Mouse (Mus musculus): ENCODE data around the gene Sh3bp1. TPM values are rescaled to one million over a fixed set of nuclear protein-coding genes. Genes with fewer than 3 reads are reported as not detected.

Gene Sh3bp1
- polyA plus RNA-seq, 1 experiment from 2014 or later: 17.3 TPM

DNA sequence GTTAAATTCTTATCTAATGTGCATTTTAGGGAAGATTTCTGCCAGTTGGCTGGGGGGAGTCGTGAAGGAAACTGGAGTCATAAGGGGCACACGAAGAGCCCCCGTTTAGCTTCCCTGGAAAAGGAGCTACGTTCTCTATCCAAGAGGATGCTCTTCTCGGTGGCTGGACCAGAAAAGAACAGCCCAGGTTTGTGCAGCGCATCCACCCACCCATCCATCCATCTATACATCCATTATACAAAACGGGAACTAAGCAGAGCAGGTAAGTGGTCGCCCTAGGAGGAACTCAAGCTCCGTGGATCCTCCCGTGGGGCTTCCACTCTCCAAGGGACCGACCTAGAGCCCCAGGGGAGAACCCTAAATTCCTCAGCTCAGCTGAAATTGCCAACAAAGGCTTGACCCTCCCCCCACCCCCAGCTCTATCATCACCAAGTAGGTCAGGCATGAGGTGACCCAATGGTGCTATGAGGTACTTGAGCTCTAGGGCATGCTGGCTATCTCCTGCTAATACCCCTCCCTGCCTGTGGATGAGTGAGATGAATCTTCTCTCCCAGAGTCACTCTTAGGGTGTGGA lies 48.7 kb downstream of the Sh3bp1 start:
- ATAC-seq (replicated peaks; ENCODE audit: low FRiP score): 0 out of 2 replicates have a peak, but pooled peaks have one; percentile 18

DNA sequence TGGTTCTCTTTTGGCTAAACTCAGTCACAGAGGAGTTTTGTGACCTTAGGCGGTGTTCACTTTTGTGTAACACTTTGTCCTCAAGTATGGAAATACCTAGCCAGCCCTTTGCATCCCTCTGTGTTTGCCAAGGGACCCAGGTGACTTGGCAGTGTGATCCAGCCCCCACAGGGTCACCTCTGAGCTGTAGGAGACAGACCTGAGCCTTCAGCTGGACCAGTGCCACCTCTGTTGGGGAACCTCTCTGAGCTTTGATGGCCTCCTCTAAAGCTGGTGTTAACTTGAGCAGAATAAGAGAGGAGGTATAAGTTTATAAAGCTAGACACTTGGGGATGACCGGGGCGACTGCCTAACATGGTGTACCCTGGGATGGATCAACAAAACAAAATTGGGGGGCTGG lies 49.3 kb downstream of the Sh3bp1 start:
- Histone ChIP-seq H3K4me2 (ENCODE audit: low read depth, low read length, severe bottlenecking) (peak overlapping the region; percentile 78), H3K4me3 (ENCODE audit: low read depth, low read length) (no peak overlapping the region), H3K36me3 (ENCODE audit: control insufficient read depth, insufficient read depth, low read length) (no peaks in the 10 kb centered on the region), H3K27ac (ENCODE audit: low read depth, low read length) (no peak overlapping the region), H3K4me1 (replicated peaks; ENCODE audit: control insufficient read depth, insufficient read depth, low read length) (peaks cover 6% of the 10 kb centered on the region; the same call in 1 of the 2 replicates), H3K9ac (ENCODE audit: low read length) (no peak overlapping the region; the same call in 1 of the 2 replicates), H3K9me3 (ENCODE audit: control insufficient read depth, low read length) (no peaks in the 10 kb centered on the region), H3K27me3 (ENCODE audit: control insufficient read depth, insufficient read depth, low read length) (no peaks in the 10 kb centered on the region; the same call in 1 of the 2 replicates)
- 93% methylated on average over 3 of the region's 3 CpGs for WGBS
- DNase-seq (ENCODE audit: low spot score) (no peak), ATAC-seq (replicated peaks; ENCODE audit: low FRiP score) (no peak)

More for the DNA sequence above, 48.7 kb downstream of the Sh3bp1 start:
- 4% methylated on average over 11 of the region's 11 CpGs for WGBS
- Histone ChIP-seq H3K27ac (ENCODE audit: low read depth, low read length) (0 out of 2 replicates have a peak overlapping the region, but pooled peaks have one; percentile 26), H3K4me1 (replicated peaks; ENCODE audit: control insufficient read depth, insufficient read depth, low read length) (peaks cover 6% of the 10 kb centered on the region; the same call in 1 of the 2 replicates), H3K4me2 (ENCODE audit: low read depth, low read length, severe bottlenecking) (peak overlapping the region; percentile 78), H3K9ac (ENCODE audit: low read length) (peak overlapping the region; percentile 62), H3K9me3 (ENCODE audit: control insufficient read depth, low read length) (no peaks in the 10 kb centered on the region), H3K27me3 (ENCODE audit: control insufficient read depth, insufficient read depth, low read length) (no peaks in the 10 kb centered on the region; the same call in 1 of the 2 replicates), H3K36me3 (ENCODE audit: control insufficient read depth, insufficient read depth, low read length) (no peaks in the 10 kb centered on the region), H3K4me3 (ENCODE audit: low read depth, low read length) (peak overlapping the region; percentile 47)
- DNase-seq (ENCODE audit: low spot score): no peak

DNA sequence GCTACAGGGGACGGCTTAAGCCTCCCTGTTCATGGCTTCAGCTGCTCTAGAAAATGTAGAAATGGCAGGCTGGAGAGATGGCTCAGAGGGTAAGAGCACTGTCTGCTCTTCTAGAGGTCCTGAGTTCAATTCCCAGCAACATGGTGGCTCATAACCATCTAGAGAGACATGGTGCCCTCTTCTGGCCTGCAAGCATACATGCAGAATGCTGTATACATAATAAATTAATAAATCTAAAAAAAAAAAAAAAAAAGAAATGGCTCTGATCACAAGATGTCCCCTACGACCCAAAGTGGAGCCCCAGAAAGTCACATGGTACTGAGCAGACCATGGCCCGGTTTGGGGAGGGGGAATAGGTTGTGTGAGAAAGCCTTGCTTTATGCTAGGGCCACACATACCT lies 56.1 kb downstream of the Sh3bp1 start:
- no peak overlapping the region for H3K27ac ChIP-seq (ENCODE audit: low read depth, low read length)
- no peaks in the 10 kb centered on the region for H3K27me3 ChIP-seq (ENCODE audit: control insufficient read depth, insufficient read depth, low read length)
- H3K36me3 ChIP-seq (ENCODE audit: control insufficient read depth, insufficient read depth, low read length): no peaks in the 10 kb centered on the region
- no peak for DNase-seq (ENCODE audit: low spot score)
- no peaks in the 10 kb centered on the region for H3K4me1 ChIP-seq (replicated peaks; ENCODE audit: control insufficient read depth, insufficient read depth, low read length)
- WGBS: 75% methylated on average over 3 of the region's 3 CpGs
- no peak overlapping the region for H3K9ac ChIP-seq (ENCODE audit: low read length)
- no peak overlapping the region for H3K4me3 ChIP-seq (ENCODE audit: low read depth, low read length)
- ATAC-seq (replicated peaks; ENCODE audit: low FRiP score): no peak
- H3K4me2 ChIP-seq (ENCODE audit: low read depth, low read length, severe bottlenecking): no peak overlapping the region
- H3K9me3 ChIP-seq (ENCODE audit: control insufficient read depth, low read length): no peaks in the 10 kb centered on the region

DNA sequence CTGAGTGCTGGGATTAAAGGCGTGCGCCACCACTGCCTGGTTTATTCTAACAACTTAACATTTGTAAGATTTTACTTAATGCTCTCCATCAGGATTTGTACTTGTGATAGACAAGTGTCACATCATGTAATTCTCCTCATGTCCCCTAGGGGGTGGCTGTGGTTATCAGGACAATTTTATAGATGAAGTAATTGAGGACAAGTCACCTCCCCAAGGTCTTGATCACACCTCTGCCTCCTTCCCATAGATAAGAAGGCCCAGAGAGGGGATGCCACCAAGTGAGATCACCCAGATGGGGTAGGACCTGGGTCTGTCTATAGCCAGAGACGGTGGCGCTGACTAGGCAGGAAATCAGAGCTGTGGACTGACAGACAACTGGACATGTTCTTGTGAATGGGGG lies 56.8 kb downstream of the Sh3bp1 start:
- no peak overlapping the region for H3K9ac ChIP-seq (ENCODE audit: low read length)
- no peak overlapping the region for H3K4me2 ChIP-seq (ENCODE audit: low read depth, low read length, severe bottlenecking)
- H3K27me3 ChIP-seq (ENCODE audit: control insufficient read depth, insufficient read depth, low read length): no peaks in the 10 kb centered on the region
- no peak overlapping the region for H3K27ac ChIP-seq (ENCODE audit: low read depth, low read length)
- H3K36me3 ChIP-seq (ENCODE audit: control insufficient read depth, insufficient read depth, low read length): no peaks in the 10 kb centered on the region
- no peak overlapping the region for H3K4me3 ChIP-seq (ENCODE audit: low read depth, low read length)
- no peaks in the 10 kb centered on the region for H3K9me3 ChIP-seq (ENCODE audit: control insufficient read depth, low read length)
- DNase-seq (ENCODE audit: low spot score): no peak
- no peaks in the 10 kb centered on the region for H3K4me1 ChIP-seq (replicated peaks; ENCODE audit: control insufficient read depth, insufficient read depth, low read length)
- 0 out of 2 replicates have a peak, but pooled peaks have one; percentile 18 for ATAC-seq (replicated peaks; ENCODE audit: low FRiP score)
- 91% methylated on average over 4 of the region's 4 CpGs for WGBS

DNA sequence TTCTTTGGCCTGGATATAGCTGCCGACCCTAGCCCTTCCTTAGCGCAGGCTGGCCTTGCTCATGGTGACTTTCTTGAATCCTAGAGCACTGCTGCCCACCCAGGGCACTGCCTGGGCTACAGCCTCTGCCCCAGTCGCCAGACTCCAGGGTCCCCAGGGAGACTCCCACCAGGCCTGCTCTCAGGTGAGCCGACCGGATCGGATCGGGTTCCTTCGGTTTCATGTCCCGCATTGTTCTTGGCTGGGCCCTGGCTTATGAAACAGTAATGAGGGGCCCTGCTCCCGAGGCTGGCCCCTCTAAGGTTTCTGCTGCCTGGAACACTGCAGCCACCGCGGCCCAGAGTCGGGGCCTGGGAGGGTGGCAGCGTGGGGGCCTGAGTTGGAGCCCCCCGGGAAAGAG lies 57.5 kb downstream of the Sh3bp1 start:
- ATAC-seq (replicated peaks; ENCODE audit: low FRiP score) (no peak), DNase-seq (ENCODE audit: low spot score) (no peak)
- Histone ChIP-seq H3K9ac (ENCODE audit: low read length) (no peak overlapping the region), H3K4me3 (ENCODE audit: low read depth, low read length) (no peak overlapping the region), H3K4me1 (replicated peaks; ENCODE audit: control insufficient read depth, insufficient read depth, low read length) (no peaks in the 10 kb centered on the region), H3K4me2 (ENCODE audit: low read depth, low read length, severe bottlenecking) (no peak overlapping the region), H3K9me3 (ENCODE audit: control insufficient read depth, low read length) (no peaks in the 10 kb centered on the region), H3K36me3 (ENCODE audit: control insufficient read depth, insufficient read depth, low read length) (no peaks in the 10 kb centered on the region), H3K27me3 (ENCODE audit: control insufficient read depth, insufficient read depth, low read length) (no peaks in the 10 kb centered on the region), H3K27ac (ENCODE audit: low read depth, low read length) (no peak overlapping the region)
- 79% methylated on average over 15 of the region's 15 CpGs for WGBS

DNA sequence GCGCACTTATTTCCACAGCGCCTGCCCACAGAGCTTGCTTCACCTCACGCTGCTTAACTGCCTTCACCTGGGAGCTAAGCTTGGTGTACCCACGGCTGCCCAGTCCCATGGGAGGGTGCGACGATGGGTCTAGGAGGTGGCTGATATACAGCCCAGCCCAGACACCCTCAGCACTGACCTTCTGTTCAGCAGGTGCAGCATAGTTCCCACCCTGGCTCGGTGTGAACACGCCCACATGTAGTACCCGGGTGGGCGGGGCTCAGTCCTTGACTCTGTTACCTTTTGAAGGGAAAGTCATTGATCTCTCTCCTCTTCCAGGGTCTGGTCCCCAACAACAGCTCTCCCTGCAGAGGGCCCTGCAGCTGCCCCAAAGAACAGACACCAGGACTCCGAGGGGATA lies 60.0 kb downstream of the Sh3bp1 start:
- no peaks in the 10 kb centered on the region for H3K9me3 ChIP-seq (ENCODE audit: control insufficient read depth, low read length)
- H3K27ac ChIP-seq (ENCODE audit: low read depth, low read length): no peak overlapping the region
- 90% methylated on average over 11 of the region's 11 CpGs for WGBS
- H3K9ac ChIP-seq (ENCODE audit: low read length): no peak overlapping the region
- no peaks in the 10 kb centered on the region for H3K36me3 ChIP-seq (ENCODE audit: control insufficient read depth, insufficient read depth, low read length)
- DNase-seq (ENCODE audit: low spot score): no peak
- no peak overlapping the region for H3K4me3 ChIP-seq (ENCODE audit: low read depth, low read length)
- no peak overlapping the region for H3K4me2 ChIP-seq (ENCODE audit: low read depth, low read length, severe bottlenecking)
- H3K27me3 ChIP-seq (ENCODE audit: control insufficient read depth, insufficient read depth, low read length): no peaks in the 10 kb centered on the region
- ATAC-seq (replicated peaks; ENCODE audit: low FRiP score): no peak
- H3K4me1 ChIP-seq (replicated peaks; ENCODE audit: control insufficient read depth, insufficient read depth, low read length): 0 out of 2 replicates have a peak, but pooled peaks cover 2% of the 10 kb centered on the region

DNA sequence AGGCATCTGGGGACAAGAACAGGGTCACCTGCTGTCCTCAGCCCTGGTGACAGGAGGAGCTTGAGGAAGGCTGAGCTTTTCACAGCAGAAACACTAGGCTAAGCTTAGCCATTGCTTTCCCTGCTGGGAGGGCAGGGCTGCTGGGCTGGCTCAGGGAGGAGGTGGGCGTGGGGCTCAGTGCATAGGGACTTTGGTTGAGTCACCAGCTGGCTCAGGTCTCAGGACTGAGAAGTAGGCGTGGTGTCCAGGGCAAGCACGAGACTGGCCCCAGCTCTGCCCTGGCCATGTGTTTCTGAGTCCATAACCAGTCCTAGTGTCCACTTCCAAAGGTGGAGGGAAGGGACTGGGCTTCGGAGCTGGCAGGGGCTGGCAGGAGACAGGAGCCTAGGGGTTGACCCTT lies 60.5 kb downstream of the Sh3bp1 start:
- Histone ChIP-seq H3K36me3 (ENCODE audit: control insufficient read depth, insufficient read depth, low read length) (no peaks in the 10 kb centered on the region), H3K4me3 (ENCODE audit: low read depth, low read length) (no peak overlapping the region), H3K4me2 (ENCODE audit: low read depth, low read length, severe bottlenecking) (no peak overlapping the region), H3K9me3 (ENCODE audit: control insufficient read depth, low read length) (no peaks in the 10 kb centered on the region), H3K9ac (ENCODE audit: low read length) (no peak overlapping the region), H3K4me1 (replicated peaks; ENCODE audit: control insufficient read depth, insufficient read depth, low read length) (0 out of 2 replicates have a peak, but pooled peaks cover 2% of the 10 kb centered on the region), H3K27ac (ENCODE audit: low read depth, low read length) (no peak overlapping the region), H3K27me3 (ENCODE audit: control insufficient read depth, insufficient read depth, low read length) (no peaks in the 10 kb centered on the region)
- no peak for ATAC-seq (replicated peaks; ENCODE audit: low FRiP score)
- no peak for DNase-seq (ENCODE audit: low spot score)
- WGBS: 79% methylated on average over 4 of the region's 4 CpGs
